Mouse (Mus musculus) liver, adult 2 months (tissue): Measurements from ENCODE around the gene Cmtm1.

Experiments used
- CTCF ChIP-seq: fragments of 200-500 bp; IDR thresholded peaks from 2 replicates; pipeline ENCODE4 v1.5.1; 2011; ENCODE audit warnings: low read depth, low read length, control low read depth
- POLR2A ChIP-seq: fragments of 200-500 bp; IDR thresholded peaks from 2 replicates; pipeline ENCODE4 v1.6.1; 2011; ENCODE audit warnings: low read length, control low read depth; ENCODE audit not compliant: insufficient read depth; ENCODE audit errors: extremely low read depth

DNA sequence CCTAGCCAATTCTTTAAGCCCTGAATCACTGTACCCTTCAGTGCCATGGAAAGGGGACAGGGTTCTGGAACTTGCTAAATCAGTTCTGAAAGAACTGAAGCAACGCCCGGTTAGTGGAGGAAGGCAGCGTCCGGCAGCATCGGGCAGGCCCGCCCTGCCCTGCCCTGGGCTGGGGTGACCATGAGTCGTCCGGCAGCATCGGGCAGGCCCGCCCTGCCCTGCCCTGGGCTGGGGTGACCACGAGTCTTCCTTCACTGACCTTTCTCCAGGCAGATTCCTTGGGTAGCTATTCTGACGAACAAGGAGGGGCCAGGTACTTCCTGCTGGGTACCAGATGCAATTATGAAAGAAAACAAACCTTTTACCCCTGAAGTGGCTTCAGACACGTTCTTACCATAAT, 40.1 kb upstream of the Cmtm1 start:
- TF ChIP-seq POLR2A = no peak
- no peak for TF ChIP-seq CTCF
